Mouse (Mus musculus) kidney, postnatal 0 days (tissue): Measurements from ENCODE around the gene Pdzrn3. TPM values are rescaled to one million over a fixed set of nuclear protein-coding genes. Genes with fewer than 3 reads are reported as not detected.

Experiments
- ATAC-seq: fragments of 200-750 bp; cut with Nextera tagmentation; replicated peaks from 2 replicates; pipeline ENCODE4 v1.8.0; 2017; ENCODE audit warnings: low read depth, moderate number of reproducible peaks, moderate TSS enrichment, moderate library complexity; ENCODE audit not compliant: low FRiP score
- DNase-seq: peaks from one replicate; pipeline ENCODE4 v3.0.0-alpha.2; 2016; ENCODE audit warnings: low spot score
- H3K27ac ChIP-seq: fragments of 300-500 bp; sonication (generic); 2 replicates; pipeline ENCODE4 v1.5.1; 2014; ENCODE audit warnings: mild to moderate bottlenecking
- H3K27me3 ChIP-seq: fragments of 300-500 bp; sonication (generic); 2 replicates; pipeline ENCODE4 v1.6.1; 2014; ENCODE audit warnings: low read length, mixed read lengths; ENCODE audit not compliant: insufficient read depth
- H3K36me3 ChIP-seq: fragments of 300-500 bp; sonication (generic); 2 replicates; pipeline ENCODE4 v1.6.1; 2014; ENCODE audit warnings: low read length, mixed read lengths; ENCODE audit not compliant: insufficient read depth
- H3K4me1 ChIP-seq: fragments of 300-500 bp; sonication (generic); replicated peaks from 2 replicates; pipeline ENCODE4 v1.6.1; 2014; ENCODE audit warnings: antibody characterized with exemption, low read length, mixed read lengths; ENCODE audit not compliant: insufficient read depth
- H3K4me2 ChIP-seq: fragments of 300-500 bp; sonication (generic); 2 replicates; pipeline ENCODE4 v1.6.1; 2014; ENCODE audit warnings: mild to moderate bottlenecking, low read length, moderate library complexity, mixed read lengths
- H3K4me3 ChIP-seq: fragments of 300-500 bp; sonication (generic); replicated peaks from 2 replicates; pipeline ENCODE4 v1.5.1; 2014; ENCODE audit warnings: low read depth, low read length
- H3K9ac ChIP-seq: fragments of 300-500 bp; sonication (generic); 2 replicates; pipeline ENCODE4 v1.6.1; 2014; ENCODE audit warnings: low read depth, low read length
- H3K9me3 ChIP-seq: fragments of 300-500 bp; sonication (generic); replicated peaks from 2 replicates; pipeline ENCODE4 v1.6.1; 2016; ENCODE audit warnings: low read length, inconsistent platforms, mixed read lengths
- CTCF ChIP-seq: IDR thresholded peaks from 2 replicates; pipeline ENCODE4 v1.5.1; 2016; ENCODE audit warnings: antibody characterized with exemption, low read depth, mild to moderate bottlenecking, moderate library complexity
- WGBS: fragments of 180-500 bp; shearing (Covaris S2); extraction: QIAGEN DNeasy Blood & Tissue Kit; methylation state at CpG from one replicate; pipeline ENCODE4 v1.1.7; 2014; 5-methylcytosine and 5-hydroxymethylcytosine counted together
- polyA plus RNA-seq: library from polyadenylated mRNA; unstranded; fragments of >200 nt; fragmentation: Nextera tagmentation; extraction: Ambion mirVana; gene quantifications from 2 replicates; pipeline ENCODE4 v1.2.1, GENCODE M21; 2015

Pdzrn3 gene
- polyA plus RNA-seq, 1 experiment from 2014 or later: 7.0 TPM

GRCm38 (mm10) chr6:101311446-101311845, 66.3 kb downstream of the Pdzrn3 start:
- DNase-seq: no peak
- Histone ChIP-seq H3K9me3 (no peaks in the 10 kb centered on the region), H3K9ac (no peak overlapping the region), H3K4me2 (no peak overlapping the region), H3K4me1 (no peaks in the 10 kb centered on the region), H3K27me3 (no peaks in the 10 kb centered on the region), H3K27ac (no peak overlapping the region), H3K4me3 (no peak overlapping the region), H3K36me3 (no peaks in the 10 kb centered on the region)
- 26% methylated on average over 6 of the region's 6 CpGs for WGBS
- no peak for ATAC-seq
- TF ChIP-seq CTCF: no peak

- ATAC-seq: no peak
- H3K4me2 ChIP-seq: no peak overlapping the region
- WGBS: 75% methylated on average over 9 of the region's 9 CpGs
Observed at GRCm38 (mm10) chr6:101310491-101310890, 67.2 kb downstream of the Pdzrn3 start.

GRCm38 (mm10) chr6:101307964-101308531, 69.6 kb downstream of the Pdzrn3 start:
- no peaks in the 10 kb centered on the region for H3K4me1 ChIP-seq
- DNase-seq: no peak
- no peak for ATAC-seq
- no peak overlapping the region for H3K27ac ChIP-seq
- H3K4me2 ChIP-seq: no peak overlapping the region
- no peaks in the 10 kb centered on the region for H3K36me3 ChIP-seq
- H3K4me3 ChIP-seq: no peak overlapping the region
- no peaks in the 10 kb centered on the region for H3K9me3 ChIP-seq
- no peak overlapping the region for H3K9ac ChIP-seq
- no peak for TF ChIP-seq CTCF
- no peaks in the 10 kb centered on the region for H3K27me3 ChIP-seq
- WGBS: 76% methylated on average over 11 of the region's 11 CpGs

More at GRCm38 (mm10) chr6:101310491-101310890, 67.2 kb downstream of the Pdzrn3 start:
- Histone ChIP-seq H3K4me3 (no peak overlapping the region), H3K27ac (no peak overlapping the region), H3K27me3 (no peaks in the 10 kb centered on the region), H3K9me3 (no peaks in the 10 kb centered on the region), H3K4me1 (no peaks in the 10 kb centered on the region), H3K9ac (no peak overlapping the region), H3K36me3 (no peaks in the 10 kb centered on the region)
- DNase-seq: no peak
- no peak for TF ChIP-seq CTCF

- Histone ChIP-seq H3K27me3 (no peaks in the 10 kb centered on the region), H3K4me1 (no peaks in the 10 kb centered on the region), H3K36me3 (no peaks in the 10 kb centered on the region), H3K9ac (no peak overlapping the region), H3K4me2 (no peak overlapping the region), H3K27ac (no peak overlapping the region), H3K4me3 (no peak overlapping the region), H3K9me3 (no peaks in the 10 kb centered on the region)
- no peak for TF ChIP-seq CTCF
- DNase-seq: peak; percentile 59
- ATAC-seq: no peak
- 58% methylated on average over 7 of the region's 7 CpGs for WGBS
Observed at GRCm38 (mm10) chr6:101306834-101307233, 70.9 kb downstream of the Pdzrn3 start.

GRCm38 (mm10) chr6:101305543-101305942, 72.2 kb downstream of the Pdzrn3 start:
- H3K9ac ChIP-seq: no peak overlapping the region
- 92% methylated on average over 6 of the region's 6 CpGs for WGBS
- no peaks in the 10 kb centered on the region for H3K36me3 ChIP-seq
- no peak overlapping the region for H3K4me3 ChIP-seq
- ATAC-seq (no peak), DNase-seq (no peak)
- no peaks in the 10 kb centered on the region for H3K4me1 ChIP-seq
- no peak overlapping the region for H3K4me2 ChIP-seq
- H3K27ac ChIP-seq: no peak overlapping the region
- no peaks in the 10 kb centered on the region for H3K9me3 ChIP-seq
- H3K27me3 ChIP-seq: no peaks in the 10 kb centered on the region
- no peak for TF ChIP-seq CTCF

- ATAC-seq (no peak), DNase-seq (no peak)
- H3K4me1 ChIP-seq: no peaks in the 10 kb centered on the region
- H3K9me3 ChIP-seq: no peaks in the 10 kb centered on the region
- no peak for TF ChIP-seq CTCF
- no peak overlapping the region for H3K9ac ChIP-seq
- H3K27ac ChIP-seq: no peak overlapping the region
- no peaks in the 10 kb centered on the region for H3K27me3 ChIP-seq
- no peak overlapping the region for H3K4me3 ChIP-seq
- no peaks in the 10 kb centered on the region for H3K36me3 ChIP-seq
- H3K4me2 ChIP-seq: no peak overlapping the region
- WGBS: 92% methylated on average over 11 of the region's 11 CpGs
Observed at GRCm38 (mm10) chr6:101303959-101304738, 73.5 kb downstream of the Pdzrn3 start.
